Mouse (Mus musculus) intestine, embryonic 15.5 days (tissue): ENCODE measurements at regions not wholly inside any gene's neighbourhood (a gene's known extent, or its start where the extent isn't known, plus 50 kb on each side); places are given as distances from the start of the nearest gene placed in this dataset.

Source experiments
- ATAC-seq: fragments of 200-750 bp; cut with Nextera tagmentation; 2 replicates; pipeline ENCODE4 v1.8.0; 2017; ENCODE audit warnings: moderate TSS enrichment, moderate library complexity
- H3K27ac ChIP-seq: fragments of 300-500 bp; sonication (generic); 2 replicates; pipeline ENCODE4 v1.5.1; 2015; ENCODE audit warnings: mild to moderate bottlenecking, inconsistent platforms
- H3K27me3 ChIP-seq: fragments of 300-500 bp; sonication (generic); replicated peaks from 2 replicates; pipeline ENCODE4 v1.6.1; 2015; ENCODE audit warnings: inconsistent platforms
- H3K36me3 ChIP-seq: fragments of 300-500 bp; sonication (generic); 2 replicates; pipeline ENCODE4 v1.6.1; 2015; ENCODE audit warnings: inconsistent platforms
- H3K4me1 ChIP-seq: fragments of 300-500 bp; sonication (generic); replicated peaks from 2 replicates; pipeline ENCODE4 v1.6.1; 2015; ENCODE audit warnings: inconsistent platforms
- H3K4me2 ChIP-seq: fragments of 300-500 bp; sonication (generic); replicated peaks from 2 replicates; pipeline ENCODE4 v1.6.1; 2015; ENCODE audit warnings: mild to moderate bottlenecking, inconsistent platforms
- H3K4me3 ChIP-seq: fragments of 300-500 bp; sonication (generic); replicated peaks from 2 replicates; pipeline ENCODE4 v1.5.1; 2015; ENCODE audit warnings: inconsistent platforms
- H3K9ac ChIP-seq: fragments of 300-500 bp; sonication (generic); 2 replicates; pipeline ENCODE4 v1.6.1; 2015; ENCODE audit warnings: inconsistent platforms
- H3K9me3 ChIP-seq: fragments of 300-500 bp; sonication (generic); 2 replicates; pipeline ENCODE4 v1.6.1; 2016; ENCODE audit warnings: inconsistent platforms
- WGBS: fragments of 180-500 bp; shearing (Covaris S2); methylation state at CpG from one replicate; pipeline ENCODE4 v1.1.7; 2015; 5-methylcytosine and 5-hydroxymethylcytosine counted together

- ATAC-seq: no peak
- 83% methylated on average over 1 of the region's 1 CpGs for WGBS
- H3K36me3 ChIP-seq: no peaks in the 10 kb centered on the region
- H3K4me3 ChIP-seq: no peak overlapping the region
- no peak overlapping the region for H3K9ac ChIP-seq
- no peak overlapping the region for H3K27ac ChIP-seq
- H3K4me2 ChIP-seq: no peak overlapping the region
- no peaks in the 10 kb centered on the region for H3K9me3 ChIP-seq
- H3K27me3 ChIP-seq: no peaks in the 10 kb centered on the region
- no peaks in the 10 kb centered on the region for H3K4me1 ChIP-seq
Measured at GRCm38 (mm10) chr14:123219590-123219989, 235.8 kb upstream of the Tmtc4 start.

GRCm38 (mm10) chr14:123210241-123210640 is 226.4 kb upstream of the Tmtc4 start:
- WGBS: 83% methylated on average over 3 of the region's 3 CpGs
- no peaks in the 10 kb centered on the region for H3K36me3 ChIP-seq
- H3K4me2 ChIP-seq: no peak overlapping the region
- H3K4me3 ChIP-seq: no peak overlapping the region
- no peaks in the 10 kb centered on the region for H3K9me3 ChIP-seq
- H3K27ac ChIP-seq: no peak overlapping the region
- ATAC-seq: no peak
- H3K9ac ChIP-seq: no peak overlapping the region
- no peaks in the 10 kb centered on the region for H3K27me3 ChIP-seq
- H3K4me1 ChIP-seq: no peaks in the 10 kb centered on the region

- Histone ChIP-seq H3K4me2 (no peak overlapping the region), H3K27ac (no peak overlapping the region), H3K9me3 (no peaks in the 10 kb centered on the region), H3K36me3 (no peaks in the 10 kb centered on the region), H3K9ac (no peak overlapping the region), H3K4me3 (no peak overlapping the region), H3K4me1 (no peaks in the 10 kb centered on the region), H3K27me3 (no peaks in the 10 kb centered on the region)
- no peak for ATAC-seq
- 70% methylated on average over 2 of the region's 2 CpGs for WGBS
Measured at GRCm38 (mm10) chr14:123202848-123203247, 219.0 kb upstream of the Tmtc4 start.

- Histone ChIP-seq H3K4me3 (no peak overlapping the region), H3K9ac (no peak overlapping the region), H3K4me1 (no peaks in the 10 kb centered on the region), H3K9me3 (no peaks in the 10 kb centered on the region), H3K27ac (no peak overlapping the region), H3K4me2 (peak overlapping the region; percentile 12), H3K36me3 (no peaks in the 10 kb centered on the region), H3K27me3 (no peaks in the 10 kb centered on the region)
- no peak for ATAC-seq
- 50% methylated on average over 4 of the region's 4 CpGs for WGBS
Measured at GRCm38 (mm10) chr14:123202313-123202712, 218.5 kb upstream of the Tmtc4 start.

GRCm38 (mm10) chr14:123201426-123202274 is 217.8 kb upstream of the Tmtc4 start:
- no peak overlapping the region for H3K9ac ChIP-seq
- H3K27ac ChIP-seq: no peak overlapping the region
- no peaks in the 10 kb centered on the region for H3K27me3 ChIP-seq
- no peak for ATAC-seq
- H3K4me3 ChIP-seq: no peak overlapping the region
- no peaks in the 10 kb centered on the region for H3K9me3 ChIP-seq
- peak overlapping the region; percentile 12 for H3K4me2 ChIP-seq
- no peaks in the 10 kb centered on the region for H3K36me3 ChIP-seq
- no peaks in the 10 kb centered on the region for H3K4me1 ChIP-seq
- 59% methylated on average over 14 of the region's 14 CpGs for WGBS

GRCm38 (mm10) chr14:123199111-123199510 is 215.3 kb upstream of the Tmtc4 start:
- ATAC-seq: no peak
- Histone ChIP-seq H3K4me3 (no peak overlapping the region), H3K36me3 (no peaks in the 10 kb centered on the region), H3K27me3 (no peaks in the 10 kb centered on the region), H3K4me2 (no peak overlapping the region), H3K9me3 (no peaks in the 10 kb centered on the region), H3K27ac (no peak overlapping the region), H3K4me1 (no peaks in the 10 kb centered on the region), H3K9ac (no peak overlapping the region)
- WGBS: 70% methylated on average over 3 of the region's 3 CpGs

- Histone ChIP-seq H3K9me3 (no peaks in the 10 kb centered on the region), H3K4me2 (no peak overlapping the region), H3K27me3 (no peaks in the 10 kb centered on the region), H3K4me1 (no peaks in the 10 kb centered on the region), H3K36me3 (no peaks in the 10 kb centered on the region), H3K27ac (no peak overlapping the region), H3K4me3 (no peak overlapping the region), H3K9ac (no peak overlapping the region)
- 70% methylated on average over 2 of the region's 2 CpGs for WGBS
- ATAC-seq: no peak
Measured at GRCm38 (mm10) chr14:123192574-123192973, 208.7 kb upstream of the Tmtc4 start.

- Histone ChIP-seq H3K9me3 (no peaks in the 10 kb centered on the region), H3K4me1 (no peaks in the 10 kb centered on the region), H3K4me3 (no peak overlapping the region), H3K36me3 (no peaks in the 10 kb centered on the region), H3K4me2 (no peak overlapping the region), H3K27me3 (no peaks in the 10 kb centered on the region), H3K9ac (no peak overlapping the region), H3K27ac (no peak overlapping the region)
- ATAC-seq: no peak
Measured at GRCm38 (mm10) chr14:123190729-123191128, 206.9 kb upstream of the Tmtc4 start.

- no peaks in the 10 kb centered on the region for H3K36me3 ChIP-seq
- no peak overlapping the region for H3K9ac ChIP-seq
- H3K4me2 ChIP-seq: no peak overlapping the region
- H3K27ac ChIP-seq: no peak overlapping the region
- H3K9me3 ChIP-seq: no peaks in the 10 kb centered on the region
- no peak for ATAC-seq
- no peaks in the 10 kb centered on the region for H3K27me3 ChIP-seq
- H3K4me1 ChIP-seq: no peaks in the 10 kb centered on the region
- WGBS: 59% methylated on average over 11 of the region's 11 CpGs
- no peak overlapping the region for H3K4me3 ChIP-seq
Measured at GRCm38 (mm10) chr14:123187270-123188058, 203.6 kb upstream of the Tmtc4 start.

- ATAC-seq: no peak
- no peak overlapping the region for H3K4me2 ChIP-seq
- 52% methylated on average over 2 of the region's 2 CpGs for WGBS
- no peaks in the 10 kb centered on the region for H3K9me3 ChIP-seq
- H3K27ac ChIP-seq: no peak overlapping the region
- H3K27me3 ChIP-seq: no peaks in the 10 kb centered on the region
- H3K4me1 ChIP-seq: no peaks in the 10 kb centered on the region
- no peak overlapping the region for H3K4me3 ChIP-seq
- no peaks in the 10 kb centered on the region for H3K36me3 ChIP-seq
- H3K9ac ChIP-seq: no peak overlapping the region
Measured at GRCm38 (mm10) chr14:123173183-123173582, 189.3 kb upstream of the Tmtc4 start.

- ATAC-seq: no peak
- H3K27me3 ChIP-seq: no peaks in the 10 kb centered on the region
- H3K36me3 ChIP-seq: no peaks in the 10 kb centered on the region
- no peak overlapping the region for H3K27ac ChIP-seq
- H3K9ac ChIP-seq: no peak overlapping the region
- no peaks in the 10 kb centered on the region for H3K4me1 ChIP-seq
- no peak overlapping the region for H3K4me2 ChIP-seq
- no peaks in the 10 kb centered on the region for H3K9me3 ChIP-seq
- 37% methylated on average over 1 of the region's 1 CpGs for WGBS
- no peak overlapping the region for H3K4me3 ChIP-seq
Measured at GRCm38 (mm10) chr14:123171865-123172264, 188.0 kb upstream of the Tmtc4 start.

- 76% methylated on average over 4 of the region's 4 CpGs for WGBS
- H3K36me3 ChIP-seq: no peaks in the 10 kb centered on the region
- H3K27me3 ChIP-seq: no peaks in the 10 kb centered on the region
- H3K27ac ChIP-seq: no peak overlapping the region
- no peaks in the 10 kb centered on the region for H3K4me1 ChIP-seq
- no peak overlapping the region for H3K9ac ChIP-seq
- H3K4me3 ChIP-seq: no peak overlapping the region
- H3K9me3 ChIP-seq: no peaks in the 10 kb centered on the region
- H3K4me2 ChIP-seq: no peak overlapping the region
- no peak for ATAC-seq
Measured at GRCm38 (mm10) chr14:123163842-123164241, 180.0 kb upstream of the Tmtc4 start.
